Mouse (Mus musculus) kidney, adult 2 months (tissue): ENCODE measurements around the gene Gucy2c.

Source experiments
- CTCF ChIP-seq: fragments of 200-500 bp; conservative IDR thresholded peaks from 2 replicates; pipeline ENCODE4 v1.5.1; 2011; ENCODE audit warnings: low read depth, mild to moderate bottlenecking, control low read depth, low read length, moderate library complexity, mixed read lengths; ENCODE audit not compliant: insufficient read depth, insufficient read length
- POLR2A ChIP-seq: fragments of 200-500 bp; IDR thresholded peaks from one replicate; pipeline ENCODE4 v1.6.1; 2011; ENCODE audit warnings: low read depth, low read length, control low read depth

GRCm38 (mm10) chr6:136805409-136805775, 23.8 kb upstream of the Gucy2c start:
- TF ChIP-seq POLR2A (no peak), CTCF (no peak)
